Mouse (Mus musculus) hindbrain, embryonic 12.5 days (tissue): ENCODE results near the gene Acvr1. TPM values are rescaled to one million over a fixed set of nuclear protein-coding genes. Genes with fewer than 3 reads are reported as not detected.

Experiments
- ATAC-seq: fragments of 200-750 bp; cut with Nextera tagmentation; 2 replicates; pipeline ENCODE4 v1.8.0; 2017; ENCODE audit warnings: moderate TSS enrichment; ENCODE audit not compliant: low FRiP score
- H3K27ac ChIP-seq: fragments of 300-500 bp; sonication (generic); 2 replicates; pipeline ENCODE4 v1.5.1; 2016; ENCODE audit warnings: mild to moderate bottlenecking
- H3K27me3 ChIP-seq: fragments of 300-500 bp; sonication (generic); 2 replicates; pipeline ENCODE4 v1.6.1; 2016; ENCODE audit warnings: mild to moderate bottlenecking
- H3K36me3 ChIP-seq: fragments of 300-500 bp; sonication (generic); 2 replicates; pipeline ENCODE4 v1.6.1; 2016; ENCODE audit warnings: mild to moderate bottlenecking
- H3K4me1 ChIP-seq: fragments of 300-500 bp; sonication (generic); 2 replicates; pipeline ENCODE4 v1.6.1; 2016
- H3K4me2 ChIP-seq: fragments of 300-500 bp; sonication (generic); replicated peaks from 2 replicates; pipeline ENCODE4 v1.6.1; 2016; ENCODE audit warnings: mild to moderate bottlenecking
- H3K4me3 ChIP-seq: fragments of 300-500 bp; sonication (generic); 2 replicates; pipeline ENCODE4 v1.5.1; 2016; ENCODE audit warnings: mild to moderate bottlenecking
- H3K9ac ChIP-seq: fragments of 300-500 bp; sonication (generic); 2 replicates; pipeline ENCODE4 v1.6.1; 2016; ENCODE audit warnings: mild to moderate bottlenecking, moderate library complexity
- H3K9me3 ChIP-seq: fragments of 300-500 bp; sonication (generic); replicated peaks from 2 replicates; pipeline ENCODE4 v1.6.1; 2016; ENCODE audit warnings: mild to moderate bottlenecking
- WGBS: fragments of 180-500 bp; shearing (Covaris S2); methylation state at CpG from one replicate; pipeline ENCODE4 v1.1.7; 2016; 5-methylcytosine and 5-hydroxymethylcytosine counted together
- polyA plus RNA-seq: library from polyadenylated mRNA; unstranded; fragments of >200 nt; fragmentation: Nextera tagmentation; extraction: Ambion mirVana; gene quantifications from 2 replicates; pipeline ENCODE4 v1.2.1, GENCODE M21; 2016

Acvr1 gene
- polyA plus RNA-seq, result 5.4 and 5.6 TPM in 2 replicates

- Histone ChIP-seq H3K9me3 (no peaks in the 10 kb centered on the region), H3K4me3 (peak within 1 kb of the TSS; percentile 88), H3K36me3 (no peaks in the 10 kb centered on the region), H3K27ac (peak within 1 kb of the TSS; percentile 99), H3K27me3 (no peaks in the 10 kb centered on the region), H3K4me1 (peaks cover 31% of the 10 kb centered on the region), H3K4me2 (peak within 1 kb of the TSS; percentile 67), H3K9ac (peak within 1 kb of the TSS; percentile 95)
- under 1% methylated on average over 53 of the region's 80 CpGs for WGBS
- peak; percentile 97 for ATAC-seq
Observed at GRCm38 (mm10) chr2:58567066-58567810, at the start of gene Acvr1, which contains the start of gene Upp2. Gene Acvr1 (minus strand): TSS chr2:58567157. Gene Upp2 (plus strand): TSS chr2:58567298.

DNA sequence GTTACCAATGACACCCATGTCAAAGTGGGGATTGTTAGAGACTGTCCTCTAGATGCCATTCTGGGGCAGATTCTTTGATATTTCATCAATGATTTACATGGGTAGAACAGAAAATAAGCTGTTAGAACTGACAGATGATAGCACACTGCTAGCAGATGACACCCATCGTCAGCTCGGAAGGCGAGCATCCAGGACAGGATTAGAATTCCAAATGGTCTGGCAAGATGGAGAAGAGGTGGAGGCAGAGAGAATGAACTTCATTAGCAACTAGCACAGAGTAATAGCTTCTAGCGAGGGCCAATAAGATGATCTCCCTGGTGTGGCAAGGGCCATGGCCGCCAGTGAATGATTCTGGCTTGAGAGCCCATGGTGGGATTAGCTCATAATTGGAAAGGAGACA lies 48.8 kb upstream of the Acvr1 start:
- Histone ChIP-seq H3K4me3 (no peak overlapping the region), H3K4me1 (no peaks in the 10 kb centered on the region), H3K9ac (no peak overlapping the region), H3K4me2 (no peak overlapping the region), H3K36me3 (no peaks in the 10 kb centered on the region), H3K27me3 (no peaks in the 10 kb centered on the region), H3K9me3 (no peaks in the 10 kb centered on the region), H3K27ac (no peak overlapping the region)
- no peak for ATAC-seq
- WGBS, result 94% methylated on average over 5 of the region's 5 CpGs

DNA sequence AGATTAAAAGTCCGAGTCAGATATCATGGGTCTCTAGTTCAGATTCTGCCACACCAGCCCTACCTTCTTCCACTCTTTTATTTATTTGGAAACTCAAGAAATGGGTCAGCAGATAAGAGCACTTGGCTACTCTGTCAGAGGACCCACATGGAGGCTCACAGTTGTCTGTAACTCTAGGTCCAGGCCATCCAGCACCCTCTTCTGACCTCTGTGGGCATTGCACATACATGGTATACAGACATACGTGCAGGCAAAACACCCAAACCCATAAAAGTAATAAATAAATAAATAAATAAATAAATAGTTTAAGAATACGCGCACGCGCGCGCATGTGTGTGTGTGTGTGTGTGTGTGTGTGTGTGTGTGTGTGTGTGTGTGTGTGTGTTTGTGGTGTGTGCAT lies 47.9 kb upstream of the Acvr1 start:
- Histone ChIP-seq H3K9ac (no peak overlapping the region), H3K9me3 (no peaks in the 10 kb centered on the region), H3K27me3 (no peaks in the 10 kb centered on the region), H3K36me3 (no peaks in the 10 kb centered on the region), H3K4me3 (no peak overlapping the region), H3K4me2 (no peak overlapping the region), H3K4me1 (no peaks in the 10 kb centered on the region), H3K27ac (no peak overlapping the region)
- whole genome bisulfite sequencing, result 95% methylated on average over 8 of the region's 8 CpGs
- ATAC-seq, result no peak

- ATAC-seq, result no peak
- H3K9me3 ChIP-seq, result no peaks in the 10 kb centered on the region
- H3K4me1 ChIP-seq, result no peaks in the 10 kb centered on the region
- no peak overlapping the region for H3K9ac ChIP-seq
- H3K27ac ChIP-seq, result no peak overlapping the region
- no peak overlapping the region for H3K4me2 ChIP-seq
- H3K27me3 ChIP-seq, result no peaks in the 10 kb centered on the region
- WGBS, result 93% methylated on average over 3 of the region's 3 CpGs
- H3K4me3 ChIP-seq, result no peak overlapping the region
- H3K36me3 ChIP-seq, result no peaks in the 10 kb centered on the region
Observed at GRCm38 (mm10) chr2:58613720-58614119, 46.8 kb upstream of the Acvr1 start.

- no peak overlapping the region for H3K27ac ChIP-seq
- no peak for ATAC-seq
- WGBS, result 93% methylated on average over 3 of the region's 3 CpGs
Observed at GRCm38 (mm10) chr2:58604791-58605190, 37.8 kb upstream of the Acvr1 start.

GRCm38 (mm10) chr2:58603379-58603778 lies 36.4 kb upstream of the Acvr1 start:
- Histone ChIP-seq H3K27ac (no peak overlapping the region), H3K9me3 (no peaks in the 10 kb centered on the region), H3K36me3 (no peaks in the 10 kb centered on the region), H3K4me3 (no peak overlapping the region), H3K9ac (no peak overlapping the region), H3K4me1 (no peaks in the 10 kb centered on the region), H3K27me3 (no peaks in the 10 kb centered on the region), H3K4me2 (no peak overlapping the region)
- ATAC-seq, result no peak
- WGBS, result 83% methylated on average over 3 of the region's 3 CpGs

More at GRCm38 (mm10) chr2:58604791-58605190, 37.8 kb upstream of the Acvr1 start:
- Histone ChIP-seq H3K4me1 (no peaks in the 10 kb centered on the region), H3K9me3 (no peaks in the 10 kb centered on the region), H3K9ac (no peak overlapping the region), H3K27me3 (no peaks in the 10 kb centered on the region), H3K36me3 (no peaks in the 10 kb centered on the region), H3K4me2 (no peak overlapping the region), H3K4me3 (no peak overlapping the region)

- no peak overlapping the region for H3K4me3 ChIP-seq
- H3K9me3 ChIP-seq, result no peaks in the 10 kb centered on the region
- no peak overlapping the region for H3K9ac ChIP-seq
- H3K4me1 ChIP-seq, result no peaks in the 10 kb centered on the region
- ATAC-seq, result no peak
- no peaks in the 10 kb centered on the region for H3K36me3 ChIP-seq
- no peak overlapping the region for H3K27ac ChIP-seq
- H3K4me2 ChIP-seq, result no peak overlapping the region
- H3K27me3 ChIP-seq, result no peaks in the 10 kb centered on the region
- 83% methylated on average over 4 of the region's 4 CpGs for WGBS
Observed at GRCm38 (mm10) chr2:58601382-58601781, 34.4 kb upstream of the Acvr1 start.

DNA sequence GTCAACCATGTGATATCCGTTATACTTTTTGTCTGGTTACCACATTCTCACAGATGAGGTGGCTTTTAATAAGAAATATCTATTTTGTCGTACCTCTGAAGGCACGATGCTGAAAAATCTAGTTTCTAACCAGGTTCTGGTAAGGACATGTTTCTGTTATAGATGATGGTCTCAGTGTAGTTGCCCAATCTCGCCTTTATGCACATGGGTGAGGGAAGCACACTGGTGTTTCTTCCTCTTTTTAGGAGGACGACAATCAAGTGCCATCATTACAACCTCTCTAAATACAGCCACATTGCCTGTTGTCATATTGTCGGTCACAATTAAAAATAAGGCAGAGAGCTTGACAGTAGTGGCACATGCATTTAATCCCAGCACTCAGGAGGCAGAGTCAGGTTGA lies 32.7 kb upstream of the Acvr1 start:
- no peaks in the 10 kb centered on the region for H3K36me3 ChIP-seq
- no peak overlapping the region for H3K4me3 ChIP-seq
- no peak overlapping the region for H3K9ac ChIP-seq
- H3K27ac ChIP-seq, result no peak overlapping the region
- no peak overlapping the region for H3K4me2 ChIP-seq
- WGBS, result 95% methylated on average over 6 of the region's 6 CpGs
- H3K9me3 ChIP-seq, result no peaks in the 10 kb centered on the region
- no peaks in the 10 kb centered on the region for H3K4me1 ChIP-seq
- no peaks in the 10 kb centered on the region for H3K27me3 ChIP-seq
- no peak for ATAC-seq

DNA sequence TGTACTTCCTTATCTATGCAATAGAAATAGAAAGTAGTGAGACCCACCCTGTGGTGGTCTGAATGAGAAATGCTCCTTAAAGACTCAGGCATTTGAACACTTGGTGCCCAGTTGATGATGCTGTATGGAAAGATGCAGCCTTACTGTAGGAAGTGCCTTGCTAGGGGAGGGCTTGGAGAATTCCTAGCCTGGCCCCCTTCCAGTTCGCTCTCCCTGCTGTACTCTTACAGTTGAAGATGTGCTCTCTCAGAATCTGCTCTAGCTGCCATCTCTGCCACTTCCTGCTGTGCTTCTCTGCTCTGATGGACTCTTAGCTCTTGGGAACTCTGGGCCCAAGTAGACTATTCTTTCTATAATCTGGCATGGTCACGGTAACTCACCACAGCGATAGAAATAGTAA lies 30.6 kb upstream of the Acvr1 start:
- Histone ChIP-seq H3K4me2 (no peak overlapping the region), H3K27ac (no peak overlapping the region), H3K9me3 (no peaks in the 10 kb centered on the region), H3K4me1 (no peaks in the 10 kb centered on the region), H3K36me3 (no peaks in the 10 kb centered on the region), H3K4me3 (no peak overlapping the region), H3K9ac (no peak overlapping the region), H3K27me3 (no peaks in the 10 kb centered on the region)
- ATAC-seq, result no peak
- 89% methylated on average over 3 of the region's 3 CpGs for WGBS

DNA sequence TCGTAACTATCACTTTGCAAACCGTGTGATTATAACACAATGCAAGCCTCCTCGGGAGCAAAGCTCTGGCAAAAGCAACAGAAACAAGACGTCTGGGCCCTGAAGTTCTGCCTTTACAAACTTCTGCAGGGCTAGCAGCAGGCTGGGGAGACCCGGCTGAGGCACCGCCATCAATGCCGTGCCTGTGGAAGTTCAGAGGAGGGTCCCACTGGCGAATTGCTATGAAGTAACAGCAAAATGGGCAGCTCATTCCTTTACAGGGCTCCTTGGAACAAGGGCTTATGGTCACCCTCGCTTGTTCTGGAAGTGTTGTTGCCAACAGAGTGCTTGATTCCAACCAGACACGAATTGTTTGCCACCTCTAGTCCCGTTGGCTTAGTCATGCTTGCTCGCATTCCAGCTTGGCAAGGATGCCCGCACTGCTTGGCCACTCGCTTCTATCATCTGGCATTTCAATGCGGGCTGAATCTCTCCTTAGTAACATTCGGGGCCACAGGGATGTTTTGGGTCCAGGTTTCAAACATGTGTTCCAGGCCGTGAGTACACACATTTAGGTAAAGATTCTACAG lies 29.9 kb upstream of the Acvr1 start:
- ATAC-seq, result no peak
- H3K9me3 ChIP-seq, result no peaks in the 10 kb centered on the region
- no peak overlapping the region for H3K9ac ChIP-seq
- no peaks in the 10 kb centered on the region for H3K27me3 ChIP-seq
- H3K4me3 ChIP-seq, result no peak overlapping the region
- no peaks in the 10 kb centered on the region for H3K4me1 ChIP-seq
- no peaks in the 10 kb centered on the region for H3K36me3 ChIP-seq
- 81% methylated on average over 17 of the region's 17 CpGs for WGBS
- no peak overlapping the region for H3K27ac ChIP-seq
- no peak overlapping the region for H3K4me2 ChIP-seq

DNA sequence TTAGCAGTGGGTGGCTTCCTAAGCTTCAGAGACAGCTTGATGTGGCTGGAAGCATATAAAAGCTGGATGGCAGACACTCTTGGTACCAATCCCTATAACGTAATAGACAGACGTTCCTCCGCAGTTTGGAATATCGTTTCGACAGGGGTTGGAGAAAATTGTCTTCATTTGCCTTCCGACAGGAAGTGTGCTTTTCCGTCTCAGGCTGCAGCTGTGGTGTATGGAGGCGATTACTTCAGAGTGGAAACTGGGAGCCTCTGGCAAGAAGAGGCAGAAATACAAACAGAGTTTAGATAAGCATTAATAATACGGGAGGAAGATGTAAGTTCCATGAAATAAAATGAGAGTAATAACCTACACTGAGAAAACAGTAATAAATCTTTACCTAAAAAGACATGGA lies 28.4 kb upstream of the Acvr1 start:
- H3K4me2 ChIP-seq, result no peak overlapping the region
- no peak overlapping the region for H3K9ac ChIP-seq
- no peak overlapping the region for H3K4me3 ChIP-seq
- no peaks in the 10 kb centered on the region for H3K27me3 ChIP-seq
- no peaks in the 10 kb centered on the region for H3K4me1 ChIP-seq
- ATAC-seq, result no peak
- WGBS, result 77% methylated on average over 9 of the region's 9 CpGs
- H3K9me3 ChIP-seq, result no peaks in the 10 kb centered on the region
- H3K36me3 ChIP-seq, result no peaks in the 10 kb centered on the region
- no peak overlapping the region for H3K27ac ChIP-seq

DNA sequence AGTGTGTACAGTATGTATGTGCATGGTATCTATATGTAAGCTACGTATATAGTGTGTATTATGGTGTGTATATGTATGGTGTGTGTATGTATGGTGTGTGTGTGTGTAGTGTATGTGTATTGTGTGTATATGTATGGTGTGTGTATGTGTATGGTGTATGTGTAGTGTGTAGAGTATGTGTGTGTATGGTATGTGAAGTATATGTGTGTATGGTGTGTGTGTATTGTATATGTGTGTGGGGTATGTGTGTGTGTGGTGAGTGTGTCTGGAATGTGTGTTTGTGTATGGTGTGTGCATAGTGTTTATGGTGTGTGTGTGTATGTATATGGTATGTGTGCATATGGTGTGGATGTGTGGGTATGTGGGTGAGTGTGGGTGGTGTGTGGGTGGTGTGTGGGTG lies 23.1 kb upstream of the Acvr1 start:
- 97% methylated on average over 1 of the region's 1 CpGs for WGBS
- Histone ChIP-seq H3K27ac (no peak overlapping the region), H3K36me3 (no peaks in the 10 kb centered on the region), H3K9me3 (no peaks in the 10 kb centered on the region), H3K9ac (no peak overlapping the region), H3K4me2 (no peak overlapping the region), H3K4me1 (no peaks in the 10 kb centered on the region), H3K4me3 (no peak overlapping the region), H3K27me3 (no peaks in the 10 kb centered on the region)
- no peak for ATAC-seq

GRCm38 (mm10) chr2:58589637-58590036 lies 22.7 kb upstream of the Acvr1 start:
- Histone ChIP-seq H3K27ac (no peak overlapping the region), H3K4me1 (no peaks in the 10 kb centered on the region), H3K9me3 (no peaks in the 10 kb centered on the region), H3K4me3 (no peak overlapping the region), H3K9ac (no peak overlapping the region), H3K36me3 (no peaks in the 10 kb centered on the region), H3K27me3 (no peaks in the 10 kb centered on the region), H3K4me2 (no peak overlapping the region)
- WGBS, result 90% methylated on average over 4 of the region's 4 CpGs
- ATAC-seq, result no peak
